ENCODE assay signal across 7 mouse cellular contexts in the genomic region with DNA sequence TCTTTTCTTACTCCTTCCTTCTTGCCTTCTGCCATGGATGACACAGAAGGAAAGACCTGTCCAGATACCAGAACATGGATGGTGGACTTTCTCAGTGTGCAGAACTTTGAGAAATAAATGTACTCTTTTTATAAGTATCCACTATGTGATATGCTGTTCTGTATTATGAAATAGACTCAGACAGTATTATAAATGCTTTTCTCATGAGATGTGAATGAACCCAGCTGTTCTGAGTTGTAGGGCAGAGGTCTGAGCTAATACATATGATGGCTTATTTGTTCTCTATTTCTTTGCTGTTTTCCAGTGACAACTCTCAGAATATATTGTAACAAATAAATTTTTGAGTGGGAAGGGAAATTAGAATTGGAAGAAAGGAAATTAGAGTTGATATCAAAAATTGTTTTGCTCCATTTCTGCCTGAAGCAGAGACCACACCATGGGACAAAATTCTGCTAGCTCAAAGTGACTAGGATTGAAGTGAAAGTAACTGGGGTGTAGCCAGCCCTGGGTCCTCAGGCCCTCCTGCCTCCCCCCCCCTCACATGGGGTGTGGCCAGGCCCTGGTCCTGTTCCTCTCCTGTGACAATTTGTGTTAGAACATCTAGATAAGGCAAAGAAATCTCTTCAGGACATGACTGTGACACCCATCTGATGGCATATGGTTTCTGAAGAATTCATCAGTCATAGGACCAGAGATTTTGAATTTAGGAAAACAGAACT.
A peak's percentile ranks its signal among the peaks of the same experiment; 100 is the strongest.
DNase-seq lines count a peak whose midpoint lies in the region; ATAC-seq and TF ChIP-seq lines count a peak whose summit lies in the region.
"Not testable (repeated sequence)": the region's sequence is repeated elsewhere in the genome, so short reads cannot be mapped to it uniquely, and the experiment has no call there.

No protein-coding gene starts in this region.

- peak; percentile 32 for DNase-seq in NIH3T3 (ENCODE audit: low read depth)
- DNase-seq in kidney, postnatal 0 days (ENCODE audit: low spot score) = peak; percentile 47
- peak; percentile 34 for DNase-seq in lung, postnatal 0 days (ENCODE audit: low spot score)

- not testable (repeated sequence) for H3K4me1 ChIP-seq in kidney, embryonic 15.5 days; kidney, postnatal 0 days (replicated peaks; ENCODE audit: insufficient read depth, low read length); lung, embryonic 15.5 days; lung, postnatal 0 days (ENCODE audit: insufficient read depth, low read depth, low read length)

- not testable (repeated sequence) for H3K27ac ChIP-seq in kidney, embryonic 15.5 days; kidney, postnatal 0 days; lung, embryonic 15.5 days; lung, postnatal 0 days (ENCODE audit: low read length)

- not testable (repeated sequence) for H3K36me3 ChIP-seq in kidney, embryonic 15.5 days; kidney, postnatal 0 days (ENCODE audit: insufficient read depth, low read length); lung, embryonic 15.5 days; lung, postnatal 0 days (ENCODE audit: insufficient read depth, low read length)

- not testable (repeated sequence) for H3K9ac ChIP-seq in kidney, embryonic 15.5 days; kidney, postnatal 0 days (ENCODE audit: low read depth, low read length); lung, embryonic 15.5 days; lung, postnatal 0 days (replicated peaks; ENCODE audit: low read depth)

- H3K27me3 ChIP-seq in kidney, embryonic 15.5 days; kidney, postnatal 0 days (ENCODE audit: insufficient read depth, low read length); lung, embryonic 15.5 days; lung, postnatal 0 days (replicated peaks; ENCODE audit: insufficient read depth, low read length): not testable (repeated sequence)

- not testable (repeated sequence) for TF ChIP-seq EP300 in lung, postnatal 0 days (IDR thresholded peaks at IDR 0.05)

- H3K4me2 ChIP-seq in kidney, embryonic 15.5 days; kidney, postnatal 0 days (ENCODE audit: low read length); lung, embryonic 15.5 days; lung, postnatal 0 days (replicated peaks; ENCODE audit: low read depth, low read length): not testable (repeated sequence)

- H3K9me3 ChIP-seq in kidney, embryonic 15.5 days (replicated peaks); kidney, postnatal 0 days (replicated peaks; ENCODE audit: low read length); lung, embryonic 15.5 days; lung, postnatal 0 days (ENCODE audit: low read length): not testable (repeated sequence)

- H3K4me3 ChIP-seq in kidney, embryonic 15.5 days (replicated peaks); kidney, postnatal 0 days (replicated peaks; ENCODE audit: low read depth, low read length); lung, embryonic 15.5 days; lung, postnatal 0 days (ENCODE audit: low read depth, low read length): not testable (repeated sequence)

- ATAC-seq in granulocyte monocyte progenitor cell, adult 5-6 weeks (replicated peaks; ENCODE audit: poor library complexity, severe bottlenecking) = peak; percentile 82
- 0 out of 2 replicates have a peak, but pooled peaks have one; percentile 43 for ATAC-seq in kidney, embryonic 15.5 days (replicated peaks; ENCODE audit: low FRiP score)
- ATAC-seq in kidney, postnatal 0 days (replicated peaks; ENCODE audit: low FRiP score, low read depth) = not testable (repeated sequence)
- ATAC-seq in lung, embryonic 15.5 days (ENCODE audit: borderline replicate concordance, extremely low read depth, low FRiP score, low TSS enrichment) = peak; percentile 75; the same call in 1 of the 2 replicates
- ATAC-seq in lung, postnatal 0 days = peak; percentile 54
- ATAC-seq in megakaryocyte progenitor cell, adult 5-6 weeks (replicated peaks; ENCODE audit: poor library complexity) = peak; percentile 54; the same call in 1 of the 2 replicates

- not testable (repeated sequence) for TF ChIP-seq CTCF in kidney, postnatal 0 days (IDR thresholded peaks at IDR 0.05; ENCODE audit: low read depth); lung, postnatal 0 days (IDR thresholded peaks at IDR 0.05)
